In genomic region chr6:85335352-85335751, GRCm38 (mm10) we compare ENCODE assay signal across 19 mouse cellular contexts.
"Had no signal": no experiment of that assay in that cellular context is flagged by ENCODE, and none has a peak within 500 bp of the region (broad histone marks: within the 10 kb centered on the region; RNA-seq: fewer than 3 reads in every experiment).

No protein-coding gene starts in this region.

- H3K4me2 ChIP-seq: lung, embryonic 14.5 days; midbrain, embryonic 12.5 days; neural tube, embryonic 13.5 days; neural tube, embryonic 15.5 days had no signal

- ATAC-seq: midbrain, embryonic 16.5 days had no signal

- H3K9ac ChIP-seq: lung, embryonic 14.5 days; midbrain, embryonic 12.5 days; neural tube, embryonic 13.5 days; neural tube, embryonic 15.5 days had no signal

- H3K27ac ChIP-seq: midbrain, embryonic 10.5 days; midbrain, embryonic 12.5 days; neural tube, embryonic 13.5 days; neural tube, embryonic 15.5 days had no signal

- H3K36me3 ChIP-seq: midbrain, embryonic 10.5 days; midbrain, embryonic 12.5 days had no signal

- DNase-seq: lung, adult 18-20 months; lung, embryonic 14.5 days; lung, postnatal 10 days; lung, postnatal 4 days; midbrain, embryonic 14.5 days; retina, postnatal 1 day; right cerebral cortex, adult 18-20 months; right cerebral cortex, postnatal 25 days; right cerebral cortex, postnatal 4 days; spleen, adult 18-20 months; thymus, adult 18-20 months; thymus, postnatal 14 days; thymus, postnatal 36 days had no signal

- H3K9me3 ChIP-seq: midbrain, embryonic 10.5 days; midbrain, embryonic 12.5 days; neural tube, embryonic 13.5 days; neural tube, embryonic 15.5 days had no signal

- H3K4me3 ChIP-seq: midbrain, embryonic 10.5 days; midbrain, embryonic 12.5 days; myocyte; neural tube, embryonic 13.5 days; neural tube, embryonic 15.5 days had no signal
